Mouse (Mus musculus): ENCODE results near the gene Rasd1. TPM values are rescaled to one million over a fixed set of nuclear protein-coding genes. Genes with fewer than 3 reads are reported as not detected.

The Rasd1 gene
- total and polyA plus RNA-seq, 2 experiments from 2014 or later: 1.2 to 3.6 TPM

DNA sequence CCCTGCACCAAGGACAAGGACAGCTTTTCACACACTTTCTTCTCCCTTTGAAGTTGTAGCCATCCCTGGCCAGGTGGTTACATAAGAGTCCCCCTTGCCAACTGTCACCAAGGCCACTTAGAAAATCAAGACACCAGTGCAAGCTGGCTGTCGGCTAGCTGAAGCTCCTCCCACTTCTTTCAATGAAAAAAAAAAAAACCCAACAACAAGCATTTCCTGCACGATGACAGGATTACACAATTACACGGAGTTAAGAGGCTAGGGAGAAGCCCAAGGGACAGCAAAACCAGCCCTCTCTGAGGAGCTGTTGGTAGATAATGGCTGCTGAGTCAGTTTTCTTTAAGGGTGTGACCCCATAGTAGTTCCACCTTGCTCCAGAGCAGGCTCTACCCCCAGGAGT is 23.4 kb downstream of the Rasd1 start:
- H3K9me3 ChIP-seq (ENCODE audit: low read length): no peaks in the 10 kb centered on the region
- H3K27ac ChIP-seq (ENCODE audit: low read depth, low read length): no peak overlapping the region
- H3K4me1 ChIP-seq (ENCODE audit: insufficient read depth, low read length): no peaks in the 10 kb centered on the region
- H3K36me3 ChIP-seq (ENCODE audit: insufficient read depth, low read length): no peaks in the 10 kb centered on the region
- ATAC-seq (ENCODE audit: low FRiP score) (no peak), DNase-seq (ENCODE audit: low spot score) (no peak)
- no peak for TF ChIP-seq CTCF (IDR thresholded peaks at IDR 0.05)
- no peak overlapping the region for H3K9ac ChIP-seq (replicated peaks; ENCODE audit: low read length, poor library complexity, severe bottlenecking)
- 5% methylated on average over 3 of the region's 3 CpGs for WGBS
- H3K27me3 ChIP-seq (ENCODE audit: insufficient read depth, low read length): no peaks in the 10 kb centered on the region
- no peak overlapping the region for H3K4me3 ChIP-seq (ENCODE audit: low read depth, low read length)
- no peak overlapping the region for H3K4me2 ChIP-seq (ENCODE audit: low read depth, low read length, poor library complexity, severe bottlenecking)

DNA sequence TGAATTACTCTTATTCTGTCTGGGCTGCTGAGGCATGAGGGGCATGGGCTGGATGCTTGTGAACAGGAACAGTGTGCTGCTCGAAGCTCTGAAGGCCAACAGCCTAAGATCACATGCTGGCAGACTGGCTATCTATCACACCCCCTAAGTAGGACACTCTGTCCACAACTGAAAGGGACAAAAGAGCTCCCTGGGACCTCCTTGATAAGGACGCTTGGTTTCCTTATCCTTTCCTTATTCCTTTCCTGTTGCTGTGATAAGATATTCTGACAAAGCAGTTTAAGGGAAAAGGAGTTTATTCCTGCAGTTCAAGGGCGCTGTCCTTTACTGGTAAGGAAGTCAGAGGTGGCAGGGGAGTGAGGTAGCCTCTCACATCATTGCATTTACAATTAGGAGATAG is 24.1 kb downstream of the Rasd1 start:
- H3K4me3 ChIP-seq (ENCODE audit: low read depth, low read length): no peak overlapping the region
- no peaks in the 10 kb centered on the region for H3K36me3 ChIP-seq (ENCODE audit: insufficient read depth, low read length)
- no peaks in the 10 kb centered on the region for H3K27me3 ChIP-seq (ENCODE audit: insufficient read depth, low read length)
- no peak overlapping the region for H3K9ac ChIP-seq (replicated peaks; ENCODE audit: low read length, poor library complexity, severe bottlenecking)
- WGBS: 73% methylated on average over 3 of the region's 3 CpGs
- H3K27ac ChIP-seq (ENCODE audit: low read depth, low read length): no peak overlapping the region
- DNase-seq (ENCODE audit: low spot score) (no peak), ATAC-seq (ENCODE audit: low FRiP score) (no peak)
- no peaks in the 10 kb centered on the region for H3K4me1 ChIP-seq (ENCODE audit: insufficient read depth, low read length)
- H3K4me2 ChIP-seq (ENCODE audit: low read depth, low read length, poor library complexity, severe bottlenecking): no peak overlapping the region
- no peak for TF ChIP-seq CTCF (IDR thresholded peaks at IDR 0.05)
- no peaks in the 10 kb centered on the region for H3K9me3 ChIP-seq (ENCODE audit: low read length)

DNA sequence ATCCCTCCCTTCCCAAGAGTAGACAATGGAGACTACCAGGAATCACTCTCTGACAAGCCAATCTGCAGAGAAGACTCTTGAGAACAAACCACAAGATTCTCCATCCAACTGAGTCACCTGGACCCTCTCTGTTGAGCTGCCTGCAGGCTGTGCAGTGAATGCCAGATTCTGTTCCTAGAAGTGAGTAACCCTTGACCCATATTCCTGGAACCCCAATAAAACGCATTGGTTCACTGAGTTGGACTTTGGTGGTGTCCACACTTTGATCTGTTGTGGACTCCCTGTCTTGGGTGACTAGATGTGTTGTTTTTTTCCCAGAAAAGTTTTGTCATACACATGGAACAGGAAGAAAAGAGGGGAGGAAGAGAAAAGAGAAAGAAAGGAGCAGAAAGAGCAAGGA is 24.9 kb downstream of the Rasd1 start:
- no peak overlapping the region for H3K4me2 ChIP-seq (ENCODE audit: low read depth, low read length, poor library complexity, severe bottlenecking)
- no peak overlapping the region for H3K4me3 ChIP-seq (ENCODE audit: low read depth, low read length)
- H3K4me1 ChIP-seq (ENCODE audit: insufficient read depth, low read length): no peaks in the 10 kb centered on the region
- no peaks in the 10 kb centered on the region for H3K9me3 ChIP-seq (ENCODE audit: low read length)
- no peak for TF ChIP-seq CTCF (IDR thresholded peaks at IDR 0.05)
- ATAC-seq (ENCODE audit: low FRiP score) (no peak), DNase-seq (ENCODE audit: low spot score) (no peak)
- no peaks in the 10 kb centered on the region for H3K36me3 ChIP-seq (ENCODE audit: insufficient read depth, low read length)
- H3K27ac ChIP-seq (ENCODE audit: low read depth, low read length): no peak overlapping the region
- H3K27me3 ChIP-seq (ENCODE audit: insufficient read depth, low read length): no peaks in the 10 kb centered on the region
- no peak overlapping the region for H3K9ac ChIP-seq (replicated peaks; ENCODE audit: low read length, poor library complexity, severe bottlenecking)
- WGBS: 85% methylated on average over 1 of the region's 1 CpGs

DNA sequence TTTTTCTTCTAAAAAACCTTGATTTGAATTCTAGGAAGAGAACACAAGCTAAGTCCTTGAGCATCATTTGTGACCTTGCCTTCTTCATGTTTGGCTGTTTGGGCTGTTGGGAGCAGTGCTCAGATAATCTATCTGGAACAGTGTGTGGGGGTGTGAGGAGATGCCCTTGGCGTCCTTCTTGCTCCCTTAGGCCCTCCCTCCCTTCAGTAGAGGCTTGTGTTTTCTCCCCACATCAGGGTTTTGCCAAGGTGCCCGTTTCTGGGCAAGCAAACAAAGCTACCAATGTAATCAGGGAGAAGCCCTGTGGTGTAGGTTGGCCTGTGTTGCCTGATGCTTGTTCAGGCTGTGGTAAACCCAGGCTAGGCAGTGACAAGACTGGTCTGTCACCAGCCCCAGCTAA is 27.1 kb downstream of the Rasd1 start:
- H3K4me1 ChIP-seq (ENCODE audit: insufficient read depth, low read length): no peaks in the 10 kb centered on the region
- TF ChIP-seq CTCF (IDR thresholded peaks at IDR 0.05): no peak
- H3K4me2 ChIP-seq (ENCODE audit: low read depth, low read length, poor library complexity, severe bottlenecking): no peak overlapping the region
- DNase-seq (ENCODE audit: low spot score) (no peak), ATAC-seq (ENCODE audit: low FRiP score) (no peak)
- no peaks in the 10 kb centered on the region for H3K27me3 ChIP-seq (ENCODE audit: insufficient read depth, low read length)
- WGBS: 38% methylated on average over 2 of the region's 2 CpGs
- no peak overlapping the region for H3K4me3 ChIP-seq (ENCODE audit: low read depth, low read length)
- no peak overlapping the region for H3K27ac ChIP-seq (ENCODE audit: low read depth, low read length)
- H3K9ac ChIP-seq (replicated peaks; ENCODE audit: low read length, poor library complexity, severe bottlenecking): no peak overlapping the region
- no peaks in the 10 kb centered on the region for H3K9me3 ChIP-seq (ENCODE audit: low read length)
- no peaks in the 10 kb centered on the region for H3K36me3 ChIP-seq (ENCODE audit: insufficient read depth, low read length)

DNA sequence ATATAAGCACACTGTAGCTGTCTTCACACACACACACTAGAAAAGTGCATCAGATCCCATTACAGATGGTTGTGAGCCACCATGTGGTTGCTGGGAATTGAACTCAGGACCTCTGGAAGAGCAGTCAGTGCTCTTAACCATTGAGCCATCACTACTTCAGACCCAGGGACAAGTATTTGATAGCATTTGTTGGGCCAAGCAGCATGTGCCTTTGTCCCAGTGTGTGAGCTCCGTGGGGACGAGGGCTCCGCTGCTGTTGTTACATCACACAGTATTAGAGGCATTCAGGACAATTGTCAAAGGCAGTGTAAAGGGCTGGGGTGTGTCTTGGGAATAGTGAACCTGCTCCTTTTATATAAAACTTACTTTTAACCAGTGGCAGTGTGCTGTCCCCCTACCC is 27.7 kb downstream of the Rasd1 start:
- Histone ChIP-seq H3K4me1 (ENCODE audit: insufficient read depth, low read length) (no peaks in the 10 kb centered on the region), H3K4me2 (ENCODE audit: low read depth, low read length, poor library complexity, severe bottlenecking) (no peak overlapping the region), H3K27me3 (ENCODE audit: insufficient read depth, low read length) (no peaks in the 10 kb centered on the region), H3K9me3 (ENCODE audit: low read length) (no peaks in the 10 kb centered on the region), H3K36me3 (ENCODE audit: insufficient read depth, low read length) (no peaks in the 10 kb centered on the region), H3K9ac (replicated peaks; ENCODE audit: low read length, poor library complexity, severe bottlenecking) (no peak overlapping the region), H3K27ac (ENCODE audit: low read depth, low read length) (no peak overlapping the region), H3K4me3 (ENCODE audit: low read depth, low read length) (no peak overlapping the region)
- ATAC-seq (ENCODE audit: low FRiP score): no peak
- TF ChIP-seq CTCF (IDR thresholded peaks at IDR 0.05): no peak
- WGBS: 66% methylated on average over 3 of the region's 3 CpGs
- no peak for DNase-seq (ENCODE audit: low spot score)

DNA sequence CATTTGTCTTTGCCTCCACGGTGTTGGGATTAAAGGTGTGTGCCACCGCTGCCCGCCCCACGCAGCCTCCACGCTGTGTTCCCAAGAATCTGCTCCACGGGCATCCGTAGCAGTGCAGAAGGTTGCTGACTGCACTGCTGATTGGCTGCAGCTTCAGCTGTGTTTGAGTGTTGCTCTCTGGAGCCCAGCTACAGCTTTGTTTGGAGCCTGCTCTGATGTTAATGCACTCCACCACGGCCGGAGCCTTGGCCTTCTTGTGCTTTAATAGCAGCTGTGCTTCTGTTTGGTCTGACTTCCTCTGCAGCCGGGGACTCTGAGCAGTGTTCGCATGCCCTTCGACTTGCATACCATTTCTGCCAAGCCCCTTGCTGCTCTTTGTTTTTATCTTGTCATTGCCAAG is 30.8 kb downstream of the Rasd1 start:
- Histone ChIP-seq H3K36me3 (ENCODE audit: insufficient read depth, low read length) (no peaks in the 10 kb centered on the region), H3K27me3 (ENCODE audit: insufficient read depth, low read length) (no peaks in the 10 kb centered on the region), H3K9me3 (ENCODE audit: low read length) (no peaks in the 10 kb centered on the region), H3K27ac (ENCODE audit: low read depth, low read length) (peak overlapping the region; percentile 51), H3K4me2 (ENCODE audit: low read depth, low read length, poor library complexity, severe bottlenecking) (no peak overlapping the region), H3K9ac (replicated peaks; ENCODE audit: low read length, poor library complexity, severe bottlenecking) (no peak overlapping the region), H3K4me1 (ENCODE audit: insufficient read depth, low read length) (no peaks in the 10 kb centered on the region), H3K4me3 (ENCODE audit: low read depth, low read length) (no peak overlapping the region)
- no peak for TF ChIP-seq CTCF (IDR thresholded peaks at IDR 0.05)
- WGBS: 33% methylated on average over 12 of the region's 12 CpGs
- DNase-seq (ENCODE audit: low spot score): peak; percentile 47
- no peak for ATAC-seq (ENCODE audit: low FRiP score)
